Mouse (Mus musculus): Measurements from ENCODE around the gene Dusp18. TPM values are rescaled to one million over a fixed set of nuclear protein-coding genes. Genes with fewer than 3 reads are reported as not detected.

Dusp18 gene
- polyA plus RNA-seq, 1 experiment from 2014 or later, result 2.5 TPM

- Histone ChIP-seq H3K9ac (ENCODE audit: low read depth, low read length) (no peak overlapping the region), H3K27ac (ENCODE audit: low read depth, low read length) (no peak overlapping the region), H3K9me3 (ENCODE audit: control insufficient read depth) (no peaks in the 10 kb centered on the region), H3K27me3 (replicated peaks; ENCODE audit: control insufficient read depth, insufficient read depth, low read length) (peaks cover 5% of the 10 kb centered on the region; the same call in 1 of the 2 replicates), H3K4me2 (replicated peaks; ENCODE audit: low read depth) (no peak overlapping the region), H3K36me3 (ENCODE audit: control insufficient read depth, insufficient read depth) (no peaks in the 10 kb centered on the region), H3K4me1 (replicated peaks; ENCODE audit: control insufficient read depth, insufficient read depth, low read length) (no peaks in the 10 kb centered on the region), H3K4me3 (ENCODE audit: low read depth, low read length) (no peak overlapping the region)
- ATAC-seq, result no peak
- no peak for TF ChIP-seq CTCF (IDR thresholded peaks at IDR 0.05; ENCODE audit: low read depth)
- WGBS, result 88% methylated on average over 3 of the region's 3 CpGs
These were observed 11.3 kb upstream of the Dusp18 start for GRCm38 (mm10) chr11:3883711-3884110.

GRCm38 (mm10) chr11:3887331-3887730 lies 7.7 kb upstream of the Dusp18 start:
- Histone ChIP-seq H3K4me3 (ENCODE audit: low read depth, low read length) (no peak overlapping the region), H3K36me3 (ENCODE audit: control insufficient read depth, insufficient read depth) (no peaks in the 10 kb centered on the region), H3K4me2 (replicated peaks; ENCODE audit: low read depth) (no peak overlapping the region), H3K4me1 (replicated peaks; ENCODE audit: control insufficient read depth, insufficient read depth, low read length) (no peaks in the 10 kb centered on the region), H3K27ac (ENCODE audit: low read depth, low read length) (no peak overlapping the region), H3K27me3 (replicated peaks; ENCODE audit: control insufficient read depth, insufficient read depth, low read length) (peaks cover 5% of the 10 kb centered on the region; the same call in 1 of the 2 replicates), H3K9ac (ENCODE audit: low read depth, low read length) (no peak overlapping the region), H3K9me3 (ENCODE audit: control insufficient read depth) (no peaks in the 10 kb centered on the region)
- no peak for ATAC-seq
- WGBS, result 64% methylated on average over 5 of the region's 5 CpGs
- TF ChIP-seq CTCF (IDR thresholded peaks at IDR 0.05; ENCODE audit: low read depth), result no peak

GRCm38 (mm10) chr11:3893970-3894369 lies 1.1 kb upstream of the Dusp18 start:
- 78% methylated on average over 6 of the region's 6 CpGs for WGBS
- ATAC-seq, result no peak
- no peaks in the 10 kb centered on the region for H3K27me3 ChIP-seq (replicated peaks; ENCODE audit: control insufficient read depth, insufficient read depth, low read length)
- H3K4me1 ChIP-seq (replicated peaks; ENCODE audit: control insufficient read depth, insufficient read depth, low read length), result no peaks in the 10 kb centered on the region
- H3K36me3 ChIP-seq (ENCODE audit: control insufficient read depth, insufficient read depth), result peaks cover 7% of the 10 kb centered on the region; the same call in 1 of the 2 replicates
- no peak overlapping the region for H3K9ac ChIP-seq (ENCODE audit: low read depth, low read length)
- H3K27ac ChIP-seq (ENCODE audit: low read depth, low read length), result no peak overlapping the region
- no peaks in the 10 kb centered on the region for H3K9me3 ChIP-seq (ENCODE audit: control insufficient read depth)
- peak overlapping the region; percentile 87; the same call in 1 of the 2 replicates for H3K4me2 ChIP-seq (replicated peaks; ENCODE audit: low read depth)
- no peak for TF ChIP-seq CTCF (IDR thresholded peaks at IDR 0.05; ENCODE audit: low read depth)
- H3K4me3 ChIP-seq (ENCODE audit: low read depth, low read length), result no peak overlapping the region

GRCm38 (mm10) chr11:3895458-3895857 lies 418 bp downstream of the Dusp18 start:
- no peak for TF ChIP-seq CTCF (IDR thresholded peaks at IDR 0.05; ENCODE audit: low read depth)
- H3K4me3 ChIP-seq (ENCODE audit: low read depth, low read length), result peak overlapping the region; percentile 40
- no peaks in the 10 kb centered on the region for H3K4me1 ChIP-seq (replicated peaks; ENCODE audit: control insufficient read depth, insufficient read depth, low read length)
- peak overlapping the region; percentile 32; the same call in 1 of the 2 replicates for H3K9ac ChIP-seq (ENCODE audit: low read depth, low read length)
- peak overlapping the region; percentile 80 for H3K27ac ChIP-seq (ENCODE audit: low read depth, low read length)
- peak overlapping the region; percentile 87 for H3K4me2 ChIP-seq (replicated peaks; ENCODE audit: low read depth)
- H3K9me3 ChIP-seq (ENCODE audit: control insufficient read depth), result no peaks in the 10 kb centered on the region
- peak; percentile 88 for ATAC-seq
- under 1% methylated on average over 10 of the region's 10 CpGs for WGBS
- no peaks in the 10 kb centered on the region for H3K27me3 ChIP-seq (replicated peaks; ENCODE audit: control insufficient read depth, insufficient read depth, low read length)
- H3K36me3 ChIP-seq (ENCODE audit: control insufficient read depth, insufficient read depth), result peaks cover 7% of the 10 kb centered on the region; the same call in 1 of the 2 replicates

- Histone ChIP-seq H3K27me3 (replicated peaks; ENCODE audit: control insufficient read depth, insufficient read depth, low read length) (no peaks in the 10 kb centered on the region), H3K36me3 (ENCODE audit: control insufficient read depth, insufficient read depth) (peaks cover 7% of the 10 kb centered on the region; the same call in 1 of the 2 replicates), H3K4me2 (replicated peaks; ENCODE audit: low read depth) (no peak overlapping the region), H3K4me1 (replicated peaks; ENCODE audit: control insufficient read depth, insufficient read depth, low read length) (no peaks in the 10 kb centered on the region), H3K9ac (ENCODE audit: low read depth, low read length) (no peak overlapping the region), H3K9me3 (ENCODE audit: control insufficient read depth) (no peaks in the 10 kb centered on the region), H3K4me3 (ENCODE audit: low read depth, low read length) (no peak overlapping the region), H3K27ac (ENCODE audit: low read depth, low read length) (no peak overlapping the region)
- no peak for ATAC-seq
- WGBS, result 70% methylated on average over 1 of the region's 1 CpGs
- TF ChIP-seq CTCF (IDR thresholded peaks at IDR 0.05; ENCODE audit: low read depth), result no peak
These were observed 893 bp downstream of the Dusp18 start for GRCm38 (mm10) chr11:3895933-3896332.

GRCm38 (mm10) chr11:3900296-3900695 lies 5.3 kb downstream of the Dusp18 start:
- WGBS, result 50% methylated on average over 6 of the region's 6 CpGs
- Histone ChIP-seq H3K4me2 (replicated peaks; ENCODE audit: low read depth) (no peak overlapping the region), H3K4me1 (replicated peaks; ENCODE audit: control insufficient read depth, insufficient read depth, low read length) (no peaks in the 10 kb centered on the region), H3K9ac (ENCODE audit: low read depth, low read length) (no peak overlapping the region), H3K4me3 (ENCODE audit: low read depth, low read length) (no peak overlapping the region), H3K9me3 (ENCODE audit: control insufficient read depth) (no peaks in the 10 kb centered on the region), H3K36me3 (ENCODE audit: control insufficient read depth, insufficient read depth) (peaks cover 7% of the 10 kb centered on the region; the same call in 1 of the 2 replicates), H3K27me3 (replicated peaks; ENCODE audit: control insufficient read depth, insufficient read depth, low read length) (no peaks in the 10 kb centered on the region), H3K27ac (ENCODE audit: low read depth, low read length) (no peak overlapping the region)
- ATAC-seq, result no peak
- no peak for TF ChIP-seq CTCF (IDR thresholded peaks at IDR 0.05; ENCODE audit: low read depth)

GRCm38 (mm10) chr11:3902516-3902915 lies 7.5 kb downstream of the Dusp18 start:
- no peak for ATAC-seq
- WGBS, result 92% methylated on average over 3 of the region's 3 CpGs
- no peak for TF ChIP-seq CTCF (IDR thresholded peaks at IDR 0.05; ENCODE audit: low read depth)

More at GRCm38 (mm10) chr11:3902516-3902915, 7.5 kb downstream of the Dusp18 start:
- Histone ChIP-seq H3K4me1 (replicated peaks; ENCODE audit: control insufficient read depth, insufficient read depth, low read length) (no peaks in the 10 kb centered on the region), H3K9ac (ENCODE audit: low read depth, low read length) (no peak overlapping the region), H3K27ac (ENCODE audit: low read depth, low read length) (no peak overlapping the region), H3K4me3 (ENCODE audit: low read depth, low read length) (no peak overlapping the region), H3K27me3 (replicated peaks; ENCODE audit: control insufficient read depth, insufficient read depth, low read length) (no peaks in the 10 kb centered on the region), H3K36me3 (ENCODE audit: control insufficient read depth, insufficient read depth) (peaks cover 7% of the 10 kb centered on the region; the same call in 1 of the 2 replicates), H3K9me3 (ENCODE audit: control insufficient read depth) (no peaks in the 10 kb centered on the region), H3K4me2 (replicated peaks; ENCODE audit: low read depth) (no peak overlapping the region)

Measured in intestine, postnatal 0 days (tissue).